Mouse (Mus musculus) neural tube, embryonic 15.5 days (tissue): Measurements from ENCODE around the gene Tmx1. TPM values are rescaled to one million over a fixed set of nuclear protein-coding genes. Genes with fewer than 3 reads are reported as not detected.

ENCODE experiments used
- ATAC-seq: fragments of 200-750 bp; cut with Nextera tagmentation; 2 replicates; pipeline ENCODE4 v1.8.0; 2017; ENCODE audit warnings: mild to moderate bottlenecking, moderate TSS enrichment, moderate library complexity; ENCODE audit not compliant: low FRiP score
- H3K27ac ChIP-seq: fragments of 300-500 bp; sonication (generic); replicated peaks from 2 replicates; pipeline ENCODE4 v1.5.1; 2015; ENCODE audit warnings: mild to moderate bottlenecking, inconsistent platforms
- H3K27me3 ChIP-seq: fragments of 300-500 bp; sonication (generic); replicated peaks from 2 replicates; pipeline ENCODE4 v1.6.1; 2015; ENCODE audit warnings: inconsistent platforms
- H3K36me3 ChIP-seq: fragments of 300-500 bp; sonication (generic); 2 replicates; pipeline ENCODE4 v1.6.1; 2015; ENCODE audit warnings: inconsistent platforms
- H3K4me1 ChIP-seq: fragments of 300-500 bp; sonication (generic); 2 replicates; pipeline ENCODE4 v1.6.1; 2015; ENCODE audit warnings: inconsistent platforms
- H3K4me2 ChIP-seq: fragments of 300-500 bp; sonication (generic); 2 replicates; pipeline ENCODE4 v1.6.1; 2015; ENCODE audit warnings: inconsistent platforms, mild to moderate bottlenecking, moderate library complexity
- H3K4me3 ChIP-seq: fragments of 300-500 bp; sonication (generic); replicated peaks from 2 replicates; pipeline ENCODE4 v1.5.1; 2015; ENCODE audit warnings: mild to moderate bottlenecking, inconsistent platforms
- H3K9ac ChIP-seq: fragments of 300-500 bp; sonication (generic); replicated peaks from 2 replicates; pipeline ENCODE4 v1.6.1; 2015; ENCODE audit warnings: mild to moderate bottlenecking, inconsistent platforms
- H3K9me3 ChIP-seq: fragments of 300-500 bp; sonication (generic); replicated peaks from 2 replicates; pipeline ENCODE4 v1.6.1; 2016; ENCODE audit warnings: inconsistent platforms
- WGBS: fragments of 180-500 bp; shearing (Covaris S2); methylation state at CpG from one replicate; pipeline ENCODE4 v1.1.7; 2015; ENCODE audit warnings: mixed read lengths; 5-methylcytosine and 5-hydroxymethylcytosine counted together
- polyA plus RNA-seq: library from polyadenylated mRNA; unstranded; fragments of >200 nt; fragmentation: Nextera tagmentation; extraction: Ambion mirVana; gene quantifications from 2 replicates; pipeline ENCODE4 v1.2.1, GENCODE M21; 2015

The Tmx1 gene
- polyA plus RNA-seq, 1 experiment from 2014 or later: 148 TPM

DNA sequence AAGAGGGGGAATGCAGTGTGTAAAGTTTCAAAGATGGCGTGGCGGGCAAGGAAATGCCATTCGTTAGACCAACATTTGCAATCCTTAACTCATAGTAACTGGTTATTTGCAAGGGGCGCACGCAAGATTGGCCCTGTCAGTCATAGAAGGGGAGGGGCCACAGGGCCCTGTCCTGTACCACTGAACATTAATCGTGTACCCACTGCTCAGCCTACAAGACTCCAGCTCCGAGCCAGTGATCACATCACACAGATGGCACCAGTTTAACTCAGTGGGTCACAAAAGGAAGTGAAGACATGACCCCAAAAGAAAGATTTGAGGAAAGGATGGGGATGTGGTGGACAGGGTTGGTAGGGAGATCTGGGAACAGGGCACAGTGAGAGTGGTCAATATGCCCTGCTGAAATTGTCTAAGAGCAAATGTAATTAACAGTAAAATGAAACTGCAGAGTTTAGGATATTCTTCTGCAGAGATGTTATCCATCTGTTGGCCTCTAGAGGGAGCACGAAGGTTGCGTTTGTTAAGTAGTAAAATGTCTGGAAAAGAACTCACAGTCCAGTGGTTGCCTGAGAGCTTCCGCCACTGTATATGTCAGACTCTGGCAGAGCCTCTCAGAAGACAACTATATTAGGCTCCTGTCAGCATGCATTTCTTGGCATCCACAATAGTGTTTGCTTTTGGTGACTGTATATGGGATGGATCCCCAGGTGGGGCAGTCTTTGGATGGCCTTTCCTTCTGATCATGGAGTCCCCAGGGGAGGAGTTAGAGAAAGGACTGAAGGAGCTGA, 41.8 kb downstream of the Tmx1 start:
- 59% methylated on average over 10 of the region's 10 CpGs for WGBS
- Histone ChIP-seq H3K4me3 (no peak overlapping the region), H3K4me1 (peaks cover 27% of the 10 kb centered on the region), H3K36me3 (no peaks in the 10 kb centered on the region), H3K9ac (no peak overlapping the region), H3K4me2 (no peak overlapping the region), H3K27me3 (no peaks in the 10 kb centered on the region), H3K9me3 (no peaks in the 10 kb centered on the region), H3K27ac (peak overlapping the region; percentile 38; the same call in 1 of the 2 replicates)
- peak; percentile 62; the same call in 1 of the 2 replicates for ATAC-seq

DNA sequence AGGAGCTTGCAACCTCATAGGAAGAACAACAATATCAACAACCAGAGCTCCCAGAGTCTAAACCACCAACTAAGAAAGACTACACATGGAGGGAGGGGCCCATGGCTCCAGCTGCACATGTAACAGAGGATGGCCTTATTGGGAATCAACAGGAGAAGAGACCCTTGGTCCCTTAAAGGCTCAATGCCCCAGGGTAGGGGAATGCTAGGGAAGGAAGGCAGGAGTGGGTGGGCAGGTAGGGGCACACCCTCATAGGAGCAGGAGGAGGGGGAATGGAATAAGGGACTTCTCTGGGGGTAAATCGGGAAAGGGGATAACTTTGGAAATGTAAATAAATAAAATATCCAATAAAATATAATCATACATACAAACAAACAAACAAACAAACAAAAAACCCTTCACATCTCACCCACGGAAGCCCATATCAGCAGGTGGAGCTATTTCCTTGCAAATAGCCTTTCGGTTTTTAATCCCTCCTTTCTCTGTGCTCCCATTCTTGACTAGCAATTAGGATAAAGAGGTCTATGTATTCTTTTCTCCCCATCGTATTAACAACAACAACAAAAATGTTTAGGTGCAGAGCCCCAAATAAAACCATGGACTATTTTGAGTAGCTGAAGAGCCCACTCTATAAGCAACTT, 42.5 kb downstream of the Tmx1 start:
- H3K9me3 ChIP-seq: no peaks in the 10 kb centered on the region
- peak; percentile 29; the same call in 1 of the 2 replicates for ATAC-seq
- peak overlapping the region; percentile 38; the same call in 1 of the 2 replicates for H3K27ac ChIP-seq
- H3K4me3 ChIP-seq: no peak overlapping the region
- H3K4me2 ChIP-seq: no peak overlapping the region
- H3K27me3 ChIP-seq: no peaks in the 10 kb centered on the region
- WGBS: 58% methylated on average over 4 of the region's 4 CpGs
- H3K9ac ChIP-seq: no peak overlapping the region
- peaks cover 27% of the 10 kb centered on the region for H3K4me1 ChIP-seq
- no peaks in the 10 kb centered on the region for H3K36me3 ChIP-seq

DNA sequence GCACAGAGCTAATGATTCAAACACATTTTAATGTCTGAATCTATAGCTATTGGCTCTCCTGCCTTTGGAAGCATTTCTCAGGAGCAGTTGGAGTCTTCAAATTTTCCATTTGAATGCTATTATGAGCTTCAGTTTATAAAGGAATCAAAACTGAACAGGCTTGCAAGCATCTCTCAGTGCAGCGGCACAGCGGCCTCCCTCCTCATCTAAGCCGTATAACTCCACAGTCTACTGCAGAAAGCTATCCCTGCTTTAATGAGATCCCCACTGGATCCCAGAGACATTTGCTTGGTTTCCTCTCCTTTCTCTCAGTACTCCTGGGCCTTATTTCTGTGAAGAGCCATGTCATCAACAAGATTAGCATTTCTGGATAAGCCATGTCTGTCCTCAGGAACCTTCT, 45.2 kb downstream of the Tmx1 start:
- peaks cover 27% of the 10 kb centered on the region for H3K4me1 ChIP-seq
- H3K9me3 ChIP-seq: no peaks in the 10 kb centered on the region
- H3K4me3 ChIP-seq: no peak overlapping the region
- no peak overlapping the region for H3K9ac ChIP-seq
- no peaks in the 10 kb centered on the region for H3K27me3 ChIP-seq
- H3K4me2 ChIP-seq: no peak overlapping the region
- peak overlapping the region; percentile 60 for H3K27ac ChIP-seq
- no peaks in the 10 kb centered on the region for H3K36me3 ChIP-seq
- ATAC-seq: no peak
- 50% methylated on average over 3 of the region's 3 CpGs for WGBS

DNA sequence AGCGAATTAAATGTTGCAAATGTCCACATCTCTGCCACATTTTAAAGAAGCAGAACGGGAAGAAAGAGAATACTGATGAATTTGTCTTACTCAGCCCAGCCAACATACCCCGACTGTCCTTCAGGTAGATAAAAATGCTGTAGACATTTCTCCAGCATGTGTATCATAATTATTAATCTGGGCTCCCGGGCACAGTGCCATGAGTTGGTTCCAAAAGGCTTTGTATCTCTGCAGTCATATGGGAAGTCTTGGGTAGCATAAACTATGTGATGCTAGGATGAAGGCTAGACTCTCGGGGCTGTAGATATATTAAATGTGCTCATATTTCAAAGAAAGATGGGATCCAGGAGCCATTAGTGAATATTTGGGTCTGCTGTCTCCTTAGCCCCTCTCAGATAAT, 53.1 kb downstream of the Tmx1 start:
- H3K9me3 ChIP-seq: no peaks in the 10 kb centered on the region

DNA sequence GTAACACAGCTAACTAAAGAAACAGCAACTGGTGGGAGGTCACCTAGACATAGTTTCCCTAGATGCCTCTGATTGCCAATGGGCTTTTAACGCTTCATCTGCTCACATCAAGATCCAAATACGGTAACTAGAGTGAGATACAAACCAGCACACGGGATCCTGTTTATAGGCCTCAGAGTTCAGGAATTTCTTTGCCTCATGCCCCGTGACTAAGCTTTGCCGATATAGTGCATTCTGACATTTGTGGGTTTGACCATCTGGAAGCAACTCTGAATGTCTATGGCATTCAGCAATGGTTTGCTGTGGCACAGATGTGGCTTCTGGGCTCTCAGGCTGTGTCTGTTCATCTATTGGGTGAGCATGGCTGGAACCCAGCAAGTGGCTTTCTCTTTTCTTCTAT, 59.1 kb downstream of the Tmx1 start:
- ATAC-seq: no peak
- H3K4me2 ChIP-seq: no peak overlapping the region
- no peak overlapping the region for H3K27ac ChIP-seq
- no peak overlapping the region for H3K9ac ChIP-seq
- no peaks in the 10 kb centered on the region for H3K27me3 ChIP-seq
- no peaks in the 10 kb centered on the region for H3K36me3 ChIP-seq
- H3K9me3 ChIP-seq: no peaks in the 10 kb centered on the region
- H3K4me3 ChIP-seq: no peak overlapping the region
- 90% methylated on average over 5 of the region's 5 CpGs for WGBS
- H3K4me1 ChIP-seq: no peaks in the 10 kb centered on the region

More for the DNA sequence above, 53.1 kb downstream of the Tmx1 start:
- no peak overlapping the region for H3K9ac ChIP-seq
- H3K4me2 ChIP-seq: no peak overlapping the region
- 63% methylated on average over 5 of the region's 5 CpGs for WGBS
- H3K27ac ChIP-seq: no peak overlapping the region
- H3K4me1 ChIP-seq: no peaks in the 10 kb centered on the region
- ATAC-seq: no peak
- no peaks in the 10 kb centered on the region for H3K36me3 ChIP-seq
- H3K27me3 ChIP-seq: no peaks in the 10 kb centered on the region
- H3K4me3 ChIP-seq: no peak overlapping the region

DNA sequence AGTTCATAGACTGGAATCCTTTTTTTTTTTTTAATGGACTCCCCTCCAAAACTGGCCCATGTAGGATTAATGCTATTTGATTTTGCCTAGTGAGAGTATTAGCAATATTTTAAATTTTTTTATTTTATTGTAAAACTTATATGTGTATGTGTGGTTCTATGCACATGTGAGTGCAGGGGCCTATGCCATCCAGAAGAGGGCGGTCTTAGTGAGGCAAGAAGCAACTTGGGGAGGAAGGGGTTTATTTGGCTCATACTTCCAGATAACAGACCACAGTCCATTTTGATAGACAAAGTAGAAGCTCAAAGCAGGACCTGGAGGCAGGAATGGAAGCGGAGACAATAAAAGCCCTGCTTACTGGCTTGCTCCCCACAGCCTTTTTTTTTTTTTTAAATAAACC, 59.5 kb downstream of the Tmx1 start:
- no peak overlapping the region for H3K9ac ChIP-seq
- no peak overlapping the region for H3K27ac ChIP-seq
- no peak overlapping the region for H3K4me3 ChIP-seq
- no peak for ATAC-seq
- 96% methylated on average over 2 of the region's 2 CpGs for WGBS
- H3K4me2 ChIP-seq: no peak overlapping the region
- no peaks in the 10 kb centered on the region for H3K36me3 ChIP-seq
- no peaks in the 10 kb centered on the region for H3K27me3 ChIP-seq
- H3K4me1 ChIP-seq: no peaks in the 10 kb centered on the region
- no peaks in the 10 kb centered on the region for H3K9me3 ChIP-seq

Other genes starting within 250 kb of the Tmx1 start
- gene Pygl, start 221.6 kb upstream of the Tmx1 start, polyA plus RNA-seq: 10.0 and 17.0 TPM in 2 replicates
- 90.1 and 101 TPM in 2 replicates for gene Trim9, start 105.5 kb upstream of the Tmx1 start, polyA plus RNA-seq